Mouse (Mus musculus) MN1 (cell line): ENCODE results near the gene Tbkbp1.
A peak's percentile ranks its signal among the peaks of the same experiment; 100 is the strongest.

ENCODE experiments used
- DNase-seq: peaks from one replicate; pipeline ENCODE4 v3.0.0-alpha.2; 2016; ENCODE audit warnings: low spot score

The Tbkbp1 gene

DNA sequence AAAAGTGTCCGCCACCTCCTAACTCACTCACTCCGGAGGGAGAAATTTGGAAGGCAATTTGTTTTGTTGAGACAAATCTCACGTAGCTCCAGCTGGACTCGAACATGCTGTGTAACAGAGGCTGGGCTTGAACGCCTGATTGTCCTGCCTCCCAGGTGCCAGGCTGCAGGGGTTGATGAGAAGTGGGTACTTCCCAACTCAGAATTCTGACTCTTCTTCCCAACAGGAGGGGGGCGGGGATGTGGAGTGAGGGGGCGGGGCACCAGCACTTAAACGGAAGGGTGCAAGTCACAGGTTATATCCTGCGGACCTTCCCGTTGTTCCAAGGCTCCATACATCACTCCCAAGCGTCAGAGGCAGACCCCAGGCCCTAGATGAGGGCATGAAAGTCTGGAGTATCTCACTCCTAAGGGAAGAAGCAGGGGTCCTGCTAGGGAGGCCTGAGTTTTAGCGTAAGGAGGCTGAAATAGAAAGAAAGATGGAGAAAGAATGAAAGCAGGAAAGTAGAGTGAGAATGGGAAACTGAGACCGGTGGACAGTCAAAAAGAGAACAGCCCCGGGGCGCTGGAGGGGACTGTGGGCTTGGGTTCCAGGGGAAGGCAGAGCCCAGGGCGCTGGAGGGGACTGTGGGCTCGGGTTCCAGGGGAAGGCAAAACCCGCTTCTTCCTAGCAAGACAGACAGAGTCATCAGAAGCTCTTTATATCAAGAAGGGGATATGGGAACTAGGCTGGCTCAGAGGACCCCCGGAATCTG lies 23.6 kb downstream of the Tbkbp1 start:
- DNase-seq: no peak

GRCm38 (mm10) chr11:97126645-97127468 lies 24.4 kb downstream of the Tbkbp1 start:
- peak; percentile 16 for DNase-seq

- peak; percentile 48 for DNase-seq
These were observed 26.8 kb downstream of the Tbkbp1 start for GRCm38 (mm10) chr11:97124266-97125036.

- peak; percentile 33 for DNase-seq
These were observed 27.9 kb downstream of the Tbkbp1 start for GRCm38 (mm10) chr11:97123282-97123890.

- no peak for DNase-seq
These were observed 30.7 kb downstream of the Tbkbp1 start for GRCm38 (mm10) chr11:97120641-97121040.

DNA sequence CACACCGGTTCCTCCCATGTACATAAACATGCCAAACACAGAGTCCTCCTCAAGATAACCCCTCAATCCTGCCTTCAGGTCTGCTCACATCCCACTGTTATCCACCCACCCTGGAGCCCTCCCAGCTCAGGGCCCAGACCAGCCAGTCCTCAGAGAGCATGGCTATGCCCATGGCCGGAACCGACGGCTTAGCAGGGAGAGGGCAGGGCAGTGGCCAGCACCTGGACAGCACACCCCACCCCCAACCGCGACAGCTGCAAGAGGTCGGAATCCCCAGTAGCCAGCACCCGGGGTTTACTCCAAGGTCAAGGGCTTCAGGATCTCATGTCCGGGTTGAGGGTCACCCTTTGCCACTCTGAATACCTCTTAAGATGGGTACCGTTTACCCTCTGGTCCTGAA lies 31.1 kb downstream of the Tbkbp1 start:
- DNase-seq: no peak

- DNase-seq: no peak
These were observed 35.5 kb downstream of the Tbkbp1 start for GRCm38 (mm10) chr11:97115797-97116196.

GRCm38 (mm10) chr11:97114671-97115601 lies 36.4 kb downstream of the Tbkbp1 start, which contains the start of gene Tbx21:
Gene Tbx21 (minus strand): TSS chr11:97115331.
- no peak for DNase-seq

GRCm38 (mm10) chr11:97112519-97113125 lies 38.7 kb downstream of the Tbkbp1 start:
- no peak for DNase-seq

GRCm38 (mm10) chr11:97108976-97109375 lies 42.3 kb downstream of the Tbkbp1 start:
- DNase-seq: no peak

- DNase-seq: no peak
These were observed 47.2 kb downstream of the Tbkbp1 start for GRCm38 (mm10) chr11:97104091-97104483.

DNA sequence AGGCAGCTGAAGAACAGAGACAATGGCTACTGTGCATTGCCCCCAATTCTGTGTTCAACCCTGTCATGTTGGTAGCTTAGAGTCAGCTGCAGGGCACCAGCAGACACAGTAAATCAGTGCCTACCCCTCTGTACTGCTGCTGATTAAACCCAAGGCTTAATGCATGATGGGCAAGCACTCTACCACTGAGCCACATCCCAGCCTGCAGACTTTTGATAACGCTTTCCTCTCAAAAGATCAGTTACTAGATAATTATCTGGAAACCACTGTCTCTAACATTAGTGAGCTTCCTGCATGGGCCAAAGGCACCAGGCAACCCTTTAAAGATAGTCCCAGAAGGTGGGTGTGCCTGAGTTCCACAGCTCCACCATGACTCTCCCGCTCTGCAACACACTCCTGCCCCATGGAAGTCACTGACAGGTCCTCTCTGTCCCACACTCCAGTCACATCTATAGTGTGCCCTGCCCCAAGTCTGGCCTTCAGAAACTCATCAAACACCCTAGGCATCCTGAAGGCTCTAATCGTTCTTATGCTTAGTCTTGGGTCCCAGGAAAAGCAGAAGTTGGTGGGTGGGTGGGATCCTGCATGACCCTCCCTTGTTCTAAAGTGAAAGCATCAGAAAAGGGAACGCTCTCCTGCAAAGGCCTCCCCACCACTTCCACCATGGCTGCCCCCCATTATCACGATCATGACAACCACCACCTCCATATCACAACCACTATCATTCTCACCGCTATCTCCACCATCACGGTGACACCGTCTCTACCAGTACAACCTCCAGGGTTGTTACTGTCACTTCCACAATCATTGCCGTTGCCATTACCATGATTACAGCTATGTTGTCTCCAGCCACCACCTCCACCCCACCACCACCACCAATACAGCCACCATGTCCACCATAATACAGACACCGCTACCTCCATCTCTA lies 47.9 kb downstream of the Tbkbp1 start:
- no peak for DNase-seq

GRCm38 (mm10) chr11:97101722-97102121 lies 49.6 kb downstream of the Tbkbp1 start:
- peak; percentile 59 for DNase-seq

- DNase-seq: no peak
These were observed 52.5 kb downstream of the Tbkbp1 start for GRCm38 (mm10) chr11:97098791-97099190.

- DNase-seq: no peak
These were observed 56.7 kb downstream of the Tbkbp1 start for GRCm38 (mm10) chr11:97094600-97094999.

- DNase-seq: no peak
These were observed 64.9 kb downstream of the Tbkbp1 start for GRCm38 (mm10) chr11:97086365-97086764.
